Mouse (Mus musculus) heart, adult 2 months (tissue): ENCODE results near the gene Atp12a. TPM values are rescaled to one million over a fixed set of nuclear protein-coding genes. Genes with fewer than 3 reads are reported as not detected.

Experiments used
- DNase-seq, 2 experiments: peaks; one replicate each; pipeline ENCODE4 v3.0.0; 2021
- H3K27ac ChIP-seq: fragments of 200-600 bp; 2 replicates; pipeline ENCODE4 v1.8.1; 2022
- H3K27me3 ChIP-seq: fragments of 200-500 bp; 2 replicates; pipeline ENCODE4 v1.6.1; 2012; ENCODE audit warnings: mild to moderate bottlenecking, low read length, inconsistent platforms, mixed read lengths; ENCODE audit not compliant: control insufficient read depth, insufficient read depth
- H3K36me3 ChIP-seq: fragments of 200-500 bp; 2 replicates; pipeline ENCODE4 v1.6.1; 2012; ENCODE audit warnings: low read length, inconsistent platforms; ENCODE audit not compliant: control insufficient read depth, insufficient read depth
- H3K4me1 ChIP-seq: fragments of 200-500 bp; 2 replicates; pipeline ENCODE4 v1.6.1; 2011; ENCODE audit warnings: low read length; ENCODE audit not compliant: control insufficient read depth, insufficient read depth
- H3K4me3 ChIP-seq: fragments of 200-600 bp; 2 replicates; pipeline ENCODE4 v1.8.1; 2022
- H3K79me2 ChIP-seq: fragments of 200-500 bp; replicated peaks from 2 replicates; pipeline ENCODE4 v1.6.1; 2012; ENCODE audit warnings: mild to moderate bottlenecking, inconsistent platforms, low read length, moderate library complexity, mixed read lengths; ENCODE audit not compliant: control insufficient read depth, insufficient read depth
- H3K9ac ChIP-seq: fragments of 200-500 bp; 2 replicates; pipeline ENCODE4 v1.6.1; 2012; ENCODE audit warnings: low read depth, mild to moderate bottlenecking, control low read depth, inconsistent platforms, low read length, mixed read lengths
- CTCF ChIP-seq: fragments of 200-600 bp; IDR thresholded peaks from 2 replicates; pipeline ENCODE4 v1.8.1; 2022; ENCODE audit warnings: antibody characterized with exemption, mild to moderate bottlenecking, moderate library complexity
- EP300 ChIP-seq: fragments of 200-500 bp; IDR thresholded peaks from 2 replicates; pipeline ENCODE4 v1.6.1; 2011; ENCODE audit warnings: low read depth, low read length, control low read depth; ENCODE audit not compliant: insufficient read depth
- POLR2A ChIP-seq: fragments of 200-500 bp; IDR thresholded peaks from 2 replicates; pipeline ENCODE4 v1.6.1; 2011; ENCODE audit warnings: mild to moderate bottlenecking, low read depth, low read length, control low read depth; ENCODE audit not compliant: insufficient read depth
- WGBS: fragments of 180-500 bp; shearing (Covaris S2); methylation state at CpG from one replicate; pipeline ENCODE4 v1.1.7; 2018; 5-methylcytosine and 5-hydroxymethylcytosine counted together
- intact Hi-C: fragments of 180-260 bp; cut with DNase I; formaldehyde crosslinking; loops from one replicate; pipeline ENCODE4 v1.15.1; 2025
- polyA plus RNA-seq: library from polyadenylated mRNA; depleted of rRNA; stranded (reverse); fragments of >200 nt; gene quantifications from 2 replicates; pipeline ENCODE4 v1.2.3, GENCODE M21; 2012
- total RNA-seq, 2 experiments: library from RNA; stranded (reverse); gene quantifications; 2 replicates each; pipeline ENCODE4 v1.2.3; 2021

The Atp12a gene
- total and polyA plus RNA-seq, 3 experiments, result not detected

GRCm38 (mm10) chr14:56379336-56379735 is 14.5 kb downstream of the Atp12a start:
- 45% methylated on average over 9 of the region's 9 CpGs for WGBS
- H3K4me3 ChIP-seq, result no peak overlapping the region
- no peak for DNase-seq
- no peak overlapping the region for H3K27ac ChIP-seq
- intact Hi-C loops, result loop anchor here (10.0 kb wide), 3 partner anchors 85 to 685 kb away; no protein-coding TSS in a partner anchor
- H3K79me2 ChIP-seq, result no peaks in the 10 kb centered on the region
- no peak overlapping the region for H3K9ac ChIP-seq
- no peaks in the 10 kb centered on the region for H3K27me3 ChIP-seq
- H3K36me3 ChIP-seq, result no peaks in the 10 kb centered on the region
- TF ChIP-seq EP300 (no peak), CTCF (no peak), POLR2A (no peak)
- no peaks in the 10 kb centered on the region for H3K4me1 ChIP-seq

- Histone ChIP-seq H3K4me1 (no peaks in the 10 kb centered on the region), H3K27ac (no peak overlapping the region), H3K36me3 (no peaks in the 10 kb centered on the region), H3K79me2 (no peaks in the 10 kb centered on the region), H3K9ac (no peak overlapping the region), H3K27me3 (no peaks in the 10 kb centered on the region), H3K4me3 (no peak overlapping the region)
- WGBS, result 73% methylated on average over 4 of the region's 4 CpGs
- no peak for DNase-seq
- TF ChIP-seq POLR2A (no peak), CTCF (no peak), EP300 (no peak)
- intact Hi-C loops, result no loop called here
These were observed 17.5 kb downstream of the Atp12a start for GRCm38 (mm10) chr14:56382366-56382765.

DNA sequence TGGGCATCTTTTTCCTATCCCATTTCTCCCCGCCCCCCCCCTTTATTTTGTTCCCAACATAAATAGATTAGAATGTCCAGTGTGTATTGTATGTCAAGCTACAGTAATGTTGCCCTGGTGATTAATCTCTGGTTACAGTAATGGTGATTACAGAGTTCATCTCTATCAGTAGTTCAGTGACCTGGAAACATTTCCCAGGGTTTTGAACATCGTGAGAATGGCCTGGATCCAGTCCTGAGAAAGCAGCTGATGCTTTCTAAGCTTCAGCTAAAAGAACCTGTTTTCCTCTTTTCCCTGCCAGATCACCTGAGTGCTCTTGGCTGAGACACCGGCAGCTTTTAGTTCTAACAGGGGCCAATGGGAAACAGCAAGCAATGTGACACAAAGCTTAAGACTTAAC is 25.4 kb downstream of the Atp12a start:
- no peaks in the 10 kb centered on the region for H3K27me3 ChIP-seq
- no peak overlapping the region for H3K4me3 ChIP-seq
- TF ChIP-seq POLR2A, result no peak
- TF ChIP-seq CTCF, result no peak
- TF ChIP-seq EP300, result no peak
- 38% methylated on average over 3 of the region's 3 CpGs for WGBS
- no peaks in the 10 kb centered on the region for H3K79me2 ChIP-seq
- H3K4me1 ChIP-seq, result no peaks in the 10 kb centered on the region
- H3K27ac ChIP-seq, result no peak overlapping the region
- no peak for DNase-seq
- no peaks in the 10 kb centered on the region for H3K36me3 ChIP-seq
- no peak overlapping the region for H3K9ac ChIP-seq
- intact Hi-C loops, result no loop called here

GRCm38 (mm10) chr14:56393704-56394312 is 28.9 kb downstream of the Atp12a start:
- H3K27me3 ChIP-seq, result no peaks in the 10 kb centered on the region
- no peak overlapping the region for H3K4me3 ChIP-seq
- H3K4me1 ChIP-seq, result no peaks in the 10 kb centered on the region
- 5% methylated on average over 2 of the region's 2 CpGs for WGBS
- H3K27ac ChIP-seq, result no peak overlapping the region
- no peaks in the 10 kb centered on the region for H3K36me3 ChIP-seq
- intact Hi-C loops, result no loop called here
- H3K79me2 ChIP-seq, result no peaks in the 10 kb centered on the region
- no peak for TF ChIP-seq EP300
- no peak for TF ChIP-seq CTCF
- no peak for TF ChIP-seq POLR2A
- no peak overlapping the region for H3K9ac ChIP-seq
- DNase-seq, result no peak

- no peak for DNase-seq
- no peak overlapping the region for H3K4me3 ChIP-seq
- intact Hi-C loops, result loop anchor here (2.0 kb wide), 1 partner anchor 83 kb away; no protein-coding TSS in a partner anchor
- H3K27ac ChIP-seq, result no peak overlapping the region
- H3K79me2 ChIP-seq, result no peaks in the 10 kb centered on the region
- TF ChIP-seq EP300, result no peak
- TF ChIP-seq CTCF, result peak; percentile 71
- no peak for TF ChIP-seq POLR2A
- H3K4me1 ChIP-seq, result no peaks in the 10 kb centered on the region
- no peak overlapping the region for H3K9ac ChIP-seq
- H3K36me3 ChIP-seq, result no peaks in the 10 kb centered on the region
- 0 out of 2 replicates have a peak, but pooled peaks cover 2% of the 10 kb centered on the region for H3K27me3 ChIP-seq
These were observed 33.1 kb downstream of the Atp12a start for GRCm38 (mm10) chr14:56398001-56398400.

DNA sequence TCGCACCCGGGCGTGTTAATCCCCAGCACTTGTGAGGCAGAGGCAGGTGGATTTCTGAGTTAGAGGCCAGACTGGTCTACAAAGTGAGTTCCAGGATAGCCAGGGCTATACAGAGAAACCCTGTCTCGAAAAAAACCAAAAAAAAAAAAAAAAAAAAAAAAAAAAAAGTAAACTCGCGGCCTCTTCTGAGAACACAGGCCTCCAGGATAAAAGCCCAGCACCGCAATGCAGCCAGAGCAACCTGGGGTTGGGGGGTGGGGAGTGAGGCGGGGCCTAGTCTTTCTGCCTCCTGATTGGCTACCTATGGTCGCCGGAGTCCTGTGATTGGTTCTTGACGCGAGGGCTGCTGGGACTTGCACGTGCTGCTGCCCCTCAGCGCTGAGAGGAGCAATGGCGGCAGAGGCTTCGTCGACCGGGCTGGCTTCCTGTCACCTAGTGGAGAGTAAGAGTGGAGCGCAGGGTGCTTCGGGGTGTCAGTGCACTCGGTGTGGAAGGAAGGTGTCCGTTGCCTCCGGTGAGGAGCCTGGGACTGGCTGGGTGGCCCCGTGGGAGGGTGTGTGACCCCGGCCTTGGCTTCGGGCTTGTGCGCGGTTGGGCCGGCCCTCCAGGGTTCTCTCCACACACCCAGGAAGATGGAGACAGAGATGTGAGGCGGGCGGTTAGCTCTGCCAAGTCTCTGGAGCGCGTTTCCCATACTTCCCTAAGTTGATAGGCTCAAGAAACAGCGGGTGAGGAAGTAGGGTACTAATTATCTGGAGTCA is 37.6 kb downstream of the Atp12a start, which contains the start of gene Rnf17:
Gene Rnf17, plus strand, starts transcription at position 271 of the 761 bp plus-strand sequence.
- H3K4me3 ChIP-seq, result no peak within 1 kb of the TSS
- intact Hi-C loops, result no loop called here
- no peaks in the 10 kb centered on the region for H3K4me1 ChIP-seq
- H3K9ac ChIP-seq, result no peak within 1 kb of the TSS
- H3K27ac ChIP-seq, result no peak within 1 kb of the TSS
- TF ChIP-seq EP300 (no peak), CTCF (no peak), POLR2A (no peak)
- H3K36me3 ChIP-seq, result no peaks in the 10 kb centered on the region
- no peak for DNase-seq
- no peaks in the 10 kb centered on the region for H3K79me2 ChIP-seq
- 59% methylated on average over 34 of the region's 34 CpGs for WGBS
- 0 out of 2 replicates have a peak, but pooled peaks cover 2% of the 10 kb centered on the region for H3K27me3 ChIP-seq
